14 mouse cellular contexts compared by ENCODE assay signal in genomic region chr10:39395544-39395943, GRCm38 (mm10).
"Had no signal": no experiment of that assay in that cellular context is flagged by ENCODE, and none has a peak within 500 bp of the region (broad histone marks: within the 10 kb centered on the region; RNA-seq: fewer than 3 reads in every experiment).

No protein-coding gene starts in this region.

- DNase-seq: forebrain, postnatal 0 days; gastrocnemius, postnatal 14 days; gastrocnemius, postnatal 36 days; heart, adult 11 months; heart, adult 2 months; heart, postnatal 14 days; heart, postnatal 36 days; kidney, adult 11 months; kidney, adult 2 months; kidney, adult 9 months; kidney, postnatal 14 days; kidney, postnatal 36 days; layer of hippocampus, postnatal 36 days; left cerebral cortex, postnatal 4 days had no signal
